Mouse (Mus musculus): Measurements from ENCODE around the gene Tex37. TPM values are rescaled to one million over a fixed set of nuclear protein-coding genes. Genes with fewer than 3 reads are reported as not detected.
A peak's percentile ranks its signal among the peaks of the same experiment; 100 is the strongest.

The Tex37 gene
- total RNA-seq, 1 experiment from 2014 or later, result not detected

DNA sequence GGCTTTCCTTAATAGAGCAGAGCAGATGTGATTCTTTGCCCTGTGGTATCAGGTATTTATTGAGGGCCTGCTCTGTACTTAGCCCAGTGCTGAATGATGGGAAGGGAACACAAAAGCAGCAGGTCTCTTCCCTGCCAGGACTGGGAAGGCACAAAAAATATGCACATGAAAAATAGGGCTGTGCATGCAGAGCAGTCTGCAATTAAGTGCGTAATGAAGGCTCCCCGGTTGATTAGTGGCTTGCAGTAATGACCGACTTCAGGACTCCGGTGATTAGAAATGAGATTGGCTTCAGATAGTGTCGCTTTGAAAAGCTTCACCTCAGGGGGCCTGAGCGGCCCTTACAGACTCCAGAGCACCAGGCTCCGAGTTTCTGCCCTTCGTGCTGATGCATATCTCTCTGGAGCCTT lies 19.1 kb downstream of the Tex37 start:
- no peak for ATAC-seq (ENCODE audit: extremely low read depth, insufficient number of reproducible peaks, low FRiP score, poor library complexity, severe bottlenecking)

GRCm38 (mm10) chr6:70898166-70898565 lies 20.6 kb downstream of the Tex37 start:
- no peak for ATAC-seq (ENCODE audit: extremely low read depth, insufficient number of reproducible peaks, low FRiP score, poor library complexity, severe bottlenecking)

- ATAC-seq (ENCODE audit: extremely low read depth, insufficient number of reproducible peaks, low FRiP score, poor library complexity, severe bottlenecking), result no peak
Measured at GRCm38 (mm10) chr6:70887993-70888392, 30.7 kb downstream of the Tex37 start.

DNA sequence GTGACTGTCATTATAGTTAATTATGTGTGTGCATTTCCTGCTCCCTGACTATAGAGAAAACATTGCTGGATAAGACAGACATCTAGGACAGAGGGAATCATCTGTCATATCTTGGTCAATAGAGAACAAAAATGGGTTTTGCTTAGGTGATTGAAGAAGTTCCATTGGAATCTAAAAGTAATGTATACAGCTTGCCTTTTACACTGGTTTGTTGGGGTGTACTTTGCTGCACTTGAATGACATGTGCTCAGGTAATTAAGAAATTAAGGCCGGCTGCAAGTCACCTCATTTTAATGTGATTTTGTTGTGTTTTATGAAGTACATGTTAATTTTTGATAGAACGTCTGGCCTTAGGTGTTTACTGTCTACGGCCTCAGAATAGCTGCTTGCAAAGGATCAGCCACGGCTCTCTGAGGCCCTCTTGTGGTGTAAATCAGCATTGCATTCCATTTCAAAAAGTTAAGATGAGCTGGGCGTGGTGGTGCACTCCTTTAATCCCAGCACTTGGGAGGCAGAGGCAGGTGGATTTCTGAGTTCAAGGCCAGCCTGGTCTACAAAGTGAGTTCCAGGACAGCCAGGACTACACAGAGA lies 37.9 kb downstream of the Tex37 start:
- peak; percentile 89 for ATAC-seq (ENCODE audit: extremely low read depth, insufficient number of reproducible peaks, low FRiP score, poor library complexity, severe bottlenecking)

GRCm38 (mm10) chr6:70875017-70875416 lies 43.7 kb downstream of the Tex37 start:
- ATAC-seq (ENCODE audit: extremely low read depth, insufficient number of reproducible peaks, low FRiP score, poor library complexity, severe bottlenecking), result no peak

DNA sequence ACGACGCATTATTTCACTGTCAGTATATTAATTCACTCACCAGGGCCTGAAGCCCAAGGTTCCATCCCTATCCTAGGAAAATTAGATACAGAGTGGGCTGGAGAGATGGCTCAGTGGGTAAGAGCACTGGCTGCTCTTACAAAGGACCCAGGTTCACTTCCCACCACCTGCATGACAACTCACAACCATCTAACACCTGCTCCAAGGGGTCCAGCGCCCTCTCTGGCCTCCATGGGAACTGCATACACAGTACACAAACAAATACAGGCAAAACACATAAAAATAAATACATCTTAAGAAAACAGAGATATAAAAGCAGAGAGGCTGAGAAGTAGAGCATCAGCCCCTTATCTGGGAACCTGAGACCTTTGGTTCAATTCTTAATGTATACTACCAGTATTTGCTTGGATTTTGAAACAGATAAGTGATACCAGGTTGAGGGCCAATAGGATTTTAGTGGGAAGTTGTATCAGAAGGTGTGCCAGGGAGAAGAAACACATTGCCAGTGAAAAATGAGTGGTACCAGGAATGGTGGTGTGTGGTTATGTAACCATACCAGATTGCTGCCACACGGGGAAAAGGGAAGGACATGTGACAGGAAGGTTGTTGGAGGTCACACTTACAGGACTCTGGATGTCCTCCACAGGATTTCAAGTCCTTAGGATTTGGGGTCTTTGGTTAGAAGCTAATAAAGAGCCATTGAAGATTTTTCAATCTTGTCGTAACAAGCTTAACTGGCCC lies 44.5 kb downstream of the Tex37 start:
- no peak for ATAC-seq (ENCODE audit: extremely low read depth, insufficient number of reproducible peaks, low FRiP score, poor library complexity, severe bottlenecking)

- no peak for ATAC-seq (ENCODE audit: extremely low read depth, insufficient number of reproducible peaks, low FRiP score, poor library complexity, severe bottlenecking)
Measured at GRCm38 (mm10) chr6:70872570-70872969, 46.2 kb downstream of the Tex37 start.

- ATAC-seq (ENCODE audit: extremely low read depth, insufficient number of reproducible peaks, low FRiP score, poor library complexity, severe bottlenecking), result peak; percentile 82
Measured at GRCm38 (mm10) chr6:70872128-70872527, 46.6 kb downstream of the Tex37 start.

- peak; percentile 68 for ATAC-seq (ENCODE audit: extremely low read depth, insufficient number of reproducible peaks, low FRiP score, poor library complexity, severe bottlenecking)
Measured at GRCm38 (mm10) chr6:70871511-70871980, 47.2 kb downstream of the Tex37 start.

DNA sequence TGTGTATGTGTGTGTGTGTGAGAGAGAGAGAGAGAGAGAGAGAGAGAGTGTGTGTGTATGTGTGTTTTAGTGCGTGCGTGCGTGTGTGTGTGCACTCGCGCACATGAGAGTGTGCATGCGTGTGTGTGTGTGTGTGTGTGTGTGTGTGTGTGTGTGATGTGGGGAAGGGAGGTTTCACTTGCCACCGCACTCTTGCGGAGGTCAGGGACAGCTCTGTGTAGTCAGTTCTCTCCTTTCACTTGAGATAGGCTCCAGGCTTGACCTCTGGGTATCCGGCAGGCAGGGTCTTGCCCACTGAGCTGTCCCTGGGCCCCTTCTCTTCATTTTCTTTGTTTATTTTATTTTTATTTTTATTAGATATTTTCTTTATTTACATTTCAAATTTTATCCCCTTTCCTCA lies 51.4 kb downstream of the Tex37 start:
- no peak for ATAC-seq (ENCODE audit: extremely low read depth, insufficient number of reproducible peaks, low FRiP score, poor library complexity, severe bottlenecking)

DNA sequence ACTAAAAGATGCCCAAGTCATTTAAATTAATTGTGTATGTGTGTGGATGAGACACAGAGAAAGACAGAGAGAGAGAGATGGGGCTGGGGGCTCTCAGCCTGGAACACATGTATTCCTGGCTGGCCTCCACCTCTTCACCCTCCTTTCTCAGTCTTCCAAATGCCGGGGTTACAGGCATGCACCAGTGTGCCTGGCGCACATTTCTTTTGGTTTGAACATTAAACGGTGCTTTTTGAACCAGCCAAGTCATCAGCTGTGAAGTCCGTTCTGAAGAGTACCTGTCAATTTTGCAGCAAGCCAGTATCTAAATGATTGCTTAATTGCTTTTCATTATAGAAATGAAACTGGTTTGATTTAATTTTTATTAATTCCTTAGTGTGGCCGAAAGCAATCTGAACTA lies 52.0 kb downstream of the Tex37 start:
- ATAC-seq (ENCODE audit: extremely low read depth, insufficient number of reproducible peaks, low FRiP score, poor library complexity, severe bottlenecking), result no peak

DNA sequence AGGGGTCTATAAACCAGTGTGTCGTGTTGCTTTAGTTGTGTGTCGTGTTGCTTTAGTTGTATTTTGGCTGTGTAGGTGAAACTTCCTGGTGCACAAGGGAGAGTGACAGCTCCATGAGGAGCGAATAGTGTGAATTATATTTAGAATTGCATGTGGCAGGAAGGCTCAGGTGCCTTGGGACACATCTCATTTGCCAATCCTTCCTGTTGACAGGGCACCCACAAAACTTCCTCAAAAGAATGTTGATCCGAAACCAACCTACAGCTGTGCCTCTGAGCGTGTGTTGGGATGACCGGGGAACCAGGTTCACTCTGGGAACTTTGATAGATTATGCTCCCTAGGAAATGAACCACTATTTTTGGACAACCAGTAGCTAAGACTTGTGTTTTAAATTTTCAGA lies 54.4 kb downstream of the Tex37 start:
- peak; percentile 34; the same call in 1 of the 2 replicates for ATAC-seq (ENCODE audit: extremely low read depth, insufficient number of reproducible peaks, low FRiP score, poor library complexity, severe bottlenecking)

Other genes with a start within 250 kb of the Tex37 start
- gene Rpia, start 126.7 kb downstream of the Tex37 start, total RNA-seq (2017), result 77.1 and 79.0 TPM in 2 replicates
- gene Eif2ak3, start 74.4 kb downstream of the Tex37 start, total RNA-seq (2017), result 168 and 185 TPM in 2 replicates
- gene Foxi3, start 37.6 kb upstream of the Tex37 start, total RNA-seq (2017), result not detected in 2 replicates
- not detected in 2 replicates for gene Thnsl2, start 225.5 kb upstream of the Tex37 start, total RNA-seq (2017)